Mouse (Mus musculus): ENCODE results near the gene Brms1. TPM values are rescaled to one million over a fixed set of nuclear protein-coding genes. Genes with fewer than 3 reads are reported as not detected.

Gene Brms1
- total and polyA plus RNA-seq, 2 experiments from 2014 or later: 5.0 to 22.6 TPM

- H3K27ac ChIP-seq: no peak overlapping the region
- WGBS: 48% methylated on average over 5 of the region's 5 CpGs
Observed at GRCm38 (mm10) chr19:5060365-5061330, 19.5 kb downstream of the Brms1 start.

GRCm38 (mm10) chr19:5062041-5062440 is 20.9 kb downstream of the Brms1 start:
- Histone ChIP-seq H3K9me3 (ENCODE audit: low read length) (no peaks in the 10 kb centered on the region), H3K36me3 (ENCODE audit: insufficient read depth, low read length) (no peaks in the 10 kb centered on the region), H3K4me1 (ENCODE audit: insufficient read depth, low read length) (no peaks in the 10 kb centered on the region), H3K9ac (replicated peaks; ENCODE audit: low read length) (no peak overlapping the region), H3K4me2 (ENCODE audit: low read depth, low read length) (no peak overlapping the region), H3K27me3 (ENCODE audit: insufficient read depth, low read length) (no peaks in the 10 kb centered on the region), H3K27ac (no peak overlapping the region), H3K4me3 (ENCODE audit: low read length) (no peak overlapping the region)
- no peak for DNase-seq (ENCODE audit: low spot score)
- TF ChIP-seq CTCF (IDR thresholded peaks at IDR 0.05; ENCODE audit: low read depth): no peak
- ATAC-seq: no peak
- 88% methylated on average over 5 of the region's 5 CpGs for WGBS

More at GRCm38 (mm10) chr19:5060365-5061330, 19.5 kb downstream of the Brms1 start:
- no peak for DNase-seq (ENCODE audit: low spot score)
- H3K36me3 ChIP-seq (ENCODE audit: insufficient read depth, low read length): no peaks in the 10 kb centered on the region
- no peaks in the 10 kb centered on the region; the same call in 1 of the 2 replicates for H3K4me1 ChIP-seq (ENCODE audit: insufficient read depth, low read length)
- H3K9me3 ChIP-seq (ENCODE audit: low read length): no peaks in the 10 kb centered on the region
- H3K9ac ChIP-seq (replicated peaks; ENCODE audit: low read length): no peak overlapping the region
- H3K27me3 ChIP-seq (ENCODE audit: insufficient read depth, low read length): no peaks in the 10 kb centered on the region
- H3K4me3 ChIP-seq (ENCODE audit: low read length): no peak overlapping the region
- TF ChIP-seq CTCF (IDR thresholded peaks at IDR 0.05; ENCODE audit: low read depth): no peak
- no peak overlapping the region for H3K4me2 ChIP-seq (ENCODE audit: low read depth, low read length)
- ATAC-seq: no peak

GRCm38 (mm10) chr19:5062446-5062845 is 21.3 kb downstream of the Brms1 start:
- Histone ChIP-seq H3K9me3 (ENCODE audit: low read length) (no peaks in the 10 kb centered on the region), H3K36me3 (ENCODE audit: insufficient read depth, low read length) (no peaks in the 10 kb centered on the region), H3K9ac (replicated peaks; ENCODE audit: low read length) (no peak overlapping the region), H3K4me2 (ENCODE audit: low read depth, low read length) (no peak overlapping the region), H3K27ac (no peak overlapping the region), H3K4me1 (ENCODE audit: insufficient read depth, low read length) (no peaks in the 10 kb centered on the region), H3K4me3 (ENCODE audit: low read length) (no peak overlapping the region), H3K27me3 (ENCODE audit: insufficient read depth, low read length) (no peaks in the 10 kb centered on the region)
- 90% methylated on average over 6 of the region's 6 CpGs for WGBS
- ATAC-seq (no peak), DNase-seq (ENCODE audit: low spot score) (no peak)
- TF ChIP-seq CTCF (IDR thresholded peaks at IDR 0.05; ENCODE audit: low read depth): no peak

- Histone ChIP-seq H3K9ac (replicated peaks; ENCODE audit: low read length) (no peak overlapping the region), H3K4me2 (ENCODE audit: low read depth, low read length) (no peak overlapping the region), H3K9me3 (ENCODE audit: low read length) (no peaks in the 10 kb centered on the region), H3K36me3 (ENCODE audit: insufficient read depth, low read length) (no peaks in the 10 kb centered on the region), H3K4me3 (ENCODE audit: low read length) (no peak overlapping the region), H3K27me3 (ENCODE audit: insufficient read depth, low read length) (no peaks in the 10 kb centered on the region), H3K27ac (no peak overlapping the region), H3K4me1 (ENCODE audit: insufficient read depth, low read length) (peaks cover 5% of the 10 kb centered on the region; the same call in 1 of the 2 replicates)
- ATAC-seq (no peak), DNase-seq (ENCODE audit: low spot score) (no peak)
- no peak for TF ChIP-seq CTCF (IDR thresholded peaks at IDR 0.05; ENCODE audit: low read depth)
- WGBS: 63% methylated on average over 7 of the region's 7 CpGs
Observed at GRCm38 (mm10) chr19:5065104-5065503, 23.9 kb downstream of the Brms1 start.

- Histone ChIP-seq H3K27ac (no peak overlapping the region), H3K9ac (replicated peaks; ENCODE audit: low read length) (no peak overlapping the region), H3K4me2 (ENCODE audit: low read depth, low read length) (peak overlapping the region; percentile 60), H3K9me3 (ENCODE audit: low read length) (no peaks in the 10 kb centered on the region), H3K4me3 (ENCODE audit: low read length) (peak overlapping the region; percentile 38), H3K4me1 (ENCODE audit: insufficient read depth, low read length) (peaks cover 9% of the 10 kb centered on the region; the same call in 1 of the 2 replicates), H3K36me3 (ENCODE audit: insufficient read depth, low read length) (no peaks in the 10 kb centered on the region), H3K27me3 (ENCODE audit: insufficient read depth, low read length) (no peaks in the 10 kb centered on the region)
- TF ChIP-seq CTCF (IDR thresholded peaks at IDR 0.05; ENCODE audit: low read depth): no peak
- ATAC-seq (no peak), DNase-seq (ENCODE audit: low spot score) (no peak)
- 17% methylated on average over 15 of the region's 15 CpGs for WGBS
Observed at GRCm38 (mm10) chr19:5067040-5067799, 26.1 kb downstream of the Brms1 start.

- Histone ChIP-seq H3K4me1 (ENCODE audit: insufficient read depth, low read length) (peaks cover 9% of the 10 kb centered on the region; the same call in 1 of the 2 replicates), H3K36me3 (ENCODE audit: insufficient read depth, low read length) (no peaks in the 10 kb centered on the region), H3K27me3 (ENCODE audit: insufficient read depth, low read length) (no peaks in the 10 kb centered on the region), H3K4me2 (ENCODE audit: low read depth, low read length) (peak within 1 kb of the TSS; percentile 60), H3K27ac (no peak within 1 kb of the TSS), H3K4me3 (ENCODE audit: low read length) (peak within 1 kb of the TSS; percentile 38), H3K9ac (replicated peaks; ENCODE audit: low read length) (peak within 1 kb of the TSS; percentile 52), H3K9me3 (ENCODE audit: low read length) (no peaks in the 10 kb centered on the region)
- ATAC-seq: peak; percentile 14; the same call in 1 of the 2 replicates
- TF ChIP-seq CTCF (IDR thresholded peaks at IDR 0.05; ENCODE audit: low read depth): no peak
- WGBS: 2% methylated on average over 49 of the region's 56 CpGs
- peak; percentile 67 for DNase-seq (ENCODE audit: low spot score)
Observed at GRCm38 (mm10) chr19:5067867-5068569, 26.9 kb downstream of the Brms1 start, which contains the start of gene Cd248. Gene Cd248 (plus strand): TSS chr19:5068078.
